Mouse (Mus musculus): Measurements from ENCODE around the gene Cntrl. TPM values are rescaled to one million over a fixed set of nuclear protein-coding genes. Genes with fewer than 3 reads are reported as not detected.

The Cntrl gene
- total RNA-seq, 1 experiment: 22.3 TPM

- no peaks in the 10 kb centered on the region for H3K4me1 ChIP-seq (ENCODE audit: control insufficient read depth in 2 of 2, insufficient read depth in 2 of 2, low read length in 2 of 2, poor library complexity in 1 of 2)
- no peaks in the 10 kb centered on the region for H3K9me3 ChIP-seq (ENCODE audit: control insufficient read depth, insufficient read depth, low read depth, low read length)
- H3K9ac ChIP-seq (ENCODE audit: insufficient read depth, low read depth, low read length, poor library complexity, severe bottlenecking): no peak overlapping the region
- in situ Hi-C loops (cut with MboI; ENCODE audit: low sequenced_read_pairs in 2 of 2, unreplicated experiment in 2 of 2): no loop called here
- no peak overlapping the region for H3K4me3 ChIP-seq (ENCODE audit: insufficient read depth in 1 of 2, low read depth in 1 of 2, low read length in 2 of 2, poor library complexity in 1 of 2, severe bottlenecking in 1 of 2)
- DNase-seq (ENCODE audit: low read depth, low spot score): no peak
- no peaks in the 10 kb centered on the region for H3K36me3 ChIP-seq (ENCODE audit: control insufficient read depth, insufficient read depth, low read length, poor library complexity, severe bottlenecking)
- no peak overlapping the region for H3K27ac ChIP-seq (ENCODE audit: insufficient read depth, low read depth, low read length, poor library complexity, severe bottlenecking)
- TF ChIP-seq ZNF384 (IDR thresholded peaks at IDR 0.05; ENCODE audit: low read depth, low read length): no peak
- no peak for TF ChIP-seq HCFC1 (IDR thresholded peaks at IDR 0.05; ENCODE audit: borderline replicate concordance, insufficient read depth, low read length)
- no peak for TF ChIP-seq MAFK (IDR thresholded peaks at IDR 0.05; ENCODE audit: insufficient read depth, low read depth, low read length)
- no peak for TF ChIP-seq ZC3H11A (IDR thresholded peaks at IDR 0.05; ENCODE audit: borderline replicate concordance, low read depth, low read length)
- TF ChIP-seq CHD2 (IDR thresholded peaks at IDR 0.05; ENCODE audit: low read depth, low read length): no peak
These were observed 45.8 kb upstream of the Cntrl start for GRCm38 (mm10) chr2:35063333-35064030.

- H3K9me3 ChIP-seq (ENCODE audit: control insufficient read depth, insufficient read depth, low read depth, low read length): no peaks in the 10 kb centered on the region
- no peak overlapping the region for H3K27ac ChIP-seq (ENCODE audit: insufficient read depth, low read depth, low read length, poor library complexity, severe bottlenecking)
- TF ChIP-seq ZC3H11A (IDR thresholded peaks at IDR 0.05; ENCODE audit: borderline replicate concordance, low read depth, low read length) (no peak), MAFK (IDR thresholded peaks at IDR 0.05; ENCODE audit: insufficient read depth, low read depth, low read length) (peak; percentile 94)
- in situ Hi-C loops (cut with MboI; ENCODE audit: low sequenced_read_pairs in 2 of 2, unreplicated experiment in 2 of 2): no loop called here
- no peaks in the 10 kb centered on the region for H3K4me1 ChIP-seq (ENCODE audit: control insufficient read depth in 2 of 2, insufficient read depth in 2 of 2, low read length in 2 of 2, poor library complexity in 1 of 2)
- DNase-seq (ENCODE audit: low read depth, low spot score): no peak
- H3K9ac ChIP-seq (ENCODE audit: insufficient read depth, low read depth, low read length, poor library complexity, severe bottlenecking): no peak overlapping the region
- H3K36me3 ChIP-seq (ENCODE audit: control insufficient read depth, insufficient read depth, low read length, poor library complexity, severe bottlenecking): no peaks in the 10 kb centered on the region
- H3K4me3 ChIP-seq (ENCODE audit: insufficient read depth in 1 of 2, low read depth in 1 of 2, low read length in 2 of 2, poor library complexity in 1 of 2, severe bottlenecking in 1 of 2): no peak overlapping the region
These were observed 42.7 kb upstream of the Cntrl start for GRCm38 (mm10) chr2:35066525-35067082.

GRCm38 (mm10) chr2:35067117-35067516 is 42.2 kb upstream of the Cntrl start:
- TF ChIP-seq ZNF384 (IDR thresholded peaks at IDR 0.05; ENCODE audit: low read depth, low read length) (no peak), ZC3H11A (IDR thresholded peaks at IDR 0.05; ENCODE audit: borderline replicate concordance, low read depth, low read length) (no peak), HCFC1 (IDR thresholded peaks at IDR 0.05; ENCODE audit: borderline replicate concordance, insufficient read depth, low read length) (no peak), CHD2 (IDR thresholded peaks at IDR 0.05; ENCODE audit: low read depth, low read length) (no peak), MAFK (IDR thresholded peaks at IDR 0.05; ENCODE audit: insufficient read depth, low read depth, low read length) (no peak)
- in situ Hi-C loops (cut with MboI; ENCODE audit: low sequenced_read_pairs in 2 of 2, unreplicated experiment in 2 of 2): no loop called here
- H3K9me3 ChIP-seq (ENCODE audit: control insufficient read depth, insufficient read depth, low read depth, low read length): no peaks in the 10 kb centered on the region
- no peaks in the 10 kb centered on the region for H3K36me3 ChIP-seq (ENCODE audit: control insufficient read depth, insufficient read depth, low read length, poor library complexity, severe bottlenecking)
- H3K27ac ChIP-seq (ENCODE audit: insufficient read depth, low read depth, low read length, poor library complexity, severe bottlenecking): no peak overlapping the region
- H3K9ac ChIP-seq (ENCODE audit: insufficient read depth, low read depth, low read length, poor library complexity, severe bottlenecking): no peak overlapping the region
- no peaks in the 10 kb centered on the region for H3K4me1 ChIP-seq (ENCODE audit: control insufficient read depth in 2 of 2, insufficient read depth in 2 of 2, low read length in 2 of 2, poor library complexity in 1 of 2)
- no peak overlapping the region for H3K4me3 ChIP-seq (ENCODE audit: insufficient read depth in 1 of 2, low read depth in 1 of 2, low read length in 2 of 2, poor library complexity in 1 of 2, severe bottlenecking in 1 of 2)
- DNase-seq (ENCODE audit: low read depth, low spot score): no peak

- Histone ChIP-seq H3K9ac (ENCODE audit: insufficient read depth, low read depth, low read length, poor library complexity, severe bottlenecking) (no peak overlapping the region), H3K9me3 (ENCODE audit: control insufficient read depth, insufficient read depth, low read depth, low read length) (no peaks in the 10 kb centered on the region), H3K36me3 (ENCODE audit: control insufficient read depth, insufficient read depth, low read length, poor library complexity, severe bottlenecking) (no peaks in the 10 kb centered on the region), H3K4me3 (ENCODE audit: insufficient read depth in 1 of 2, low read depth in 1 of 2, low read length in 2 of 2, poor library complexity in 1 of 2, severe bottlenecking in 1 of 2) (no peak overlapping the region), H3K27ac (ENCODE audit: insufficient read depth, low read depth, low read length, poor library complexity, severe bottlenecking) (no peak overlapping the region), H3K4me1 (ENCODE audit: control insufficient read depth in 2 of 2, insufficient read depth in 2 of 2, low read length in 2 of 2, poor library complexity in 1 of 2) (no peaks in the 10 kb centered on the region)
- DNase-seq (ENCODE audit: low read depth, low spot score): no peak
- in situ Hi-C loops (cut with MboI; ENCODE audit: low sequenced_read_pairs in 2 of 2, unreplicated experiment in 2 of 2): no loop called here
- TF ChIP-seq HCFC1 (IDR thresholded peaks at IDR 0.05; ENCODE audit: borderline replicate concordance, insufficient read depth, low read length): no peak
- no peak for TF ChIP-seq ZC3H11A (IDR thresholded peaks at IDR 0.05; ENCODE audit: borderline replicate concordance, low read depth, low read length)
- TF ChIP-seq CHD2 (IDR thresholded peaks at IDR 0.05; ENCODE audit: low read depth, low read length): no peak
- no peak for TF ChIP-seq MAFK (IDR thresholded peaks at IDR 0.05; ENCODE audit: insufficient read depth, low read depth, low read length)
- TF ChIP-seq ZNF384 (IDR thresholded peaks at IDR 0.05; ENCODE audit: low read depth, low read length): no peak
These were observed 40.2 kb upstream of the Cntrl start for GRCm38 (mm10) chr2:35069124-35069523.
